Mouse (Mus musculus): ENCODE data around the gene Fbxo30. TPM values are rescaled to one million over a fixed set of nuclear protein-coding genes. Genes with fewer than 3 reads are reported as not detected.
"Not testable (repeated sequence)": the region's sequence is repeated elsewhere in the genome, so short reads cannot be mapped to it uniquely, and the experiment has no call there.

The Fbxo30 gene
- 26.3 and 30.0 TPM in 2 replicates for total RNA-seq (2017)

DNA sequence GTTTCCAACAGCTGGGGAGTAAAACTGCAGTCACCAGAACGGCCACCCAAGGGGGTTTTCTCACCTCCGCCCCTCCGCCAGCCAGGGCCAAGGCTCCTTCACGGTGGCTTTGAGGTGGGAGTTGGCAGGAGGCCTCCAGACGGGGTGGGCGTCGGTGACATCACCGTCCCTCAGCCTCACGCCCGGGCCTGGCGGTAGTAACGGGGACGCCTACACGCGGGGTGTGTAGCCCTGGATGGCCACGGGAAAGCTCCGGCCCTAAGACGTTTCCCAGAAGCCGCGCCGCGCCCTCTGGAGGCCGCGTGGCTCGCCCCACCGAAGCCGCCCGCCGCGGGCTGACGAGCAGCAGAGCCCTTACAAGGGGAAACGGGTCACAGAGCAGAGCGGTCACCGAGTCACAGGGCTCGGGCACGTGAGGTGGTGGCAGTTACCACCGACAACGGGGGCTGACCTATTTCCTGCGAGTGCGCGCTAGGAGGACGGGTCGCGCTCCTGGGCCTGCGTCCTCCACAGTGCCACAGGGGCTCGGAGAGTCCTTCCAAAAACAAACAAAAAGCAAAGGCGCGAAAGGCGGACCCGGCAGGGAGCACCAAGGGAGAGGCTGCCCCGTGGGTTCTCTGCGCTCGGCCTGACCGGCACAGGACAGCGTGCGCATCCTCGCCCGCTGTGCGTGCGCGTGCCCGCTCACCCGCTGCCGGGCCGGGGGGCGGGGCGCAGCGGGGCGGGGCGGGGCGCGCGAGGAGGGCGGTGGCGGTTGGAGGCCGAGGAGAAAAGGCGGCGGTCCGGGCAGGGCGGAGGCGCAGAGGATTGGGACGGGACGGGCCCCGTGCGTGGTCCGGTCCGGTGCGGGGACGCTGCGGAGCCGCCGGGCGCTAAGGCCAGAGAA lies at the start of gene Fbxo30:
Fbxo30 (plus strand) TSS at position 753 of the 886 bp plus-strand sequence.
- peak; percentile 92 to 96 for ATAC-seq (replicated peaks in 1 of 2; ENCODE audit: insufficient read depth in 1 of 2, low FRiP score in 2 of 2, low TSS enrichment in 1 of 2, low read depth in 1 of 2, poor library complexity in 2 of 2, severe bottlenecking in 2 of 2)

DNA sequence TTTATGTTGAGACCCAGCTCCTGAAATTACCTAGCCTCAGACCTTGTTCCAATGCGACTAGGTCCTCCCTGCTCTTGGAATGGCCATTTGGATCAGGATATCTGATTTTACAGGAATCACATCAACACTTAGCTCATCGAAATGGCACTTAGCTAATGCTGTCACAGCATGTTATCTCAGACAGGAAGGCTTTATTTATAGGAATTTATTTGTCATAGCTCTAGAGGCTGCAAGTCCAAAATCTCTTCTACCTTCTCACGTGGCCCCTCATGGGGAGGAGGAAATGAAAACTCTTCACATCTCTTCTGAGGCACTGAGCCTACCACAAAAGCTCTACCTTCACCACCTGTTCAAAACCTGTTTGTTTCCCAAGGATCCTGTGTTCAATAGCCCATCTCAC lies 47.9 kb upstream of the Fbxo30 start:
- no peak for ATAC-seq (replicated peaks in 1 of 2; ENCODE audit: insufficient read depth in 1 of 2, low FRiP score in 2 of 2, low TSS enrichment in 1 of 2, low read depth in 1 of 2, poor library complexity in 2 of 2, severe bottlenecking in 2 of 2)

DNA sequence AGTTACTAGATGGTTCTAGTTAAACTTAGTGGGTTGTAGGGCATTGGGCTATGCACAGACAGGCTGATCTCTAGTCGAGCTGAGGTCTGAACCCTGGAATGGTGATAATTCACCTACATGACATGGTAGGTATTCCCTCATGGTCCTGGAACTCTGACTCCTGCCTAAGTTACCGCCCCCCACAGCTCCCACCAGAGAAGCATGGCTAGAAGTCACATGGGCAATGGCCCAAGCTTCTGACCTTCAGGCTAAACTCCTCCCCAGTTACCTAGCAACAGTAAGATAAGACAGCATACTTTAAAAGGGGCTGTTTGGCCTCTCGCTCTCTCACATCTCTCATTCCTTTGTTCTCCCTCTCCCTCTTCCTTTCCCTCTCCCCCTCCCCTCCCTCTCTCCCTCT lies 38.1 kb upstream of the Fbxo30 start:
- not testable (repeated sequence) for ATAC-seq (replicated peaks in 1 of 2; ENCODE audit: insufficient read depth in 1 of 2, low FRiP score in 2 of 2, low TSS enrichment in 1 of 2, low read depth in 1 of 2, poor library complexity in 2 of 2, severe bottlenecking in 2 of 2)

DNA sequence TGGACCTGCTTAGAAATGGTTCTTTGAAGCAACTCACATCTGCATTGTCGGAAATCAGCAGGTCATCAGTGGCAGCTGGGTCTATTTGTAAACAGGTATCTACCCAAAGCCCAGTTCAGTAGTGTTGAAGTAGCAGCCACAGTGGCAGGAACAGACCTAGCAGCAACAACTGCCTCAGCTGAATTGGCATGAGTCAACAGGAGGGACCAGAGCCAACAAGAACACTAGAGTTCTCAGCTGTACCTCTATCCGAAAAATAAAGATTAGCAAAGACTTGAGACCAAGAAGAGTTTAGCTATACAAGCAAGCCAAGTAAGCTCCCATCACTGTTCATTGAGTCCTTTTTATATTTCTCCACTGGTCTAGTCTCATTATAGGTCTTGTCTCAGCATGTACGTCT lies 32.9 kb upstream of the Fbxo30 start:
- ATAC-seq (replicated peaks in 1 of 2; ENCODE audit: insufficient read depth in 1 of 2, low FRiP score in 2 of 2, low TSS enrichment in 1 of 2, low read depth in 1 of 2, poor library complexity in 2 of 2, severe bottlenecking in 2 of 2): no peak

DNA sequence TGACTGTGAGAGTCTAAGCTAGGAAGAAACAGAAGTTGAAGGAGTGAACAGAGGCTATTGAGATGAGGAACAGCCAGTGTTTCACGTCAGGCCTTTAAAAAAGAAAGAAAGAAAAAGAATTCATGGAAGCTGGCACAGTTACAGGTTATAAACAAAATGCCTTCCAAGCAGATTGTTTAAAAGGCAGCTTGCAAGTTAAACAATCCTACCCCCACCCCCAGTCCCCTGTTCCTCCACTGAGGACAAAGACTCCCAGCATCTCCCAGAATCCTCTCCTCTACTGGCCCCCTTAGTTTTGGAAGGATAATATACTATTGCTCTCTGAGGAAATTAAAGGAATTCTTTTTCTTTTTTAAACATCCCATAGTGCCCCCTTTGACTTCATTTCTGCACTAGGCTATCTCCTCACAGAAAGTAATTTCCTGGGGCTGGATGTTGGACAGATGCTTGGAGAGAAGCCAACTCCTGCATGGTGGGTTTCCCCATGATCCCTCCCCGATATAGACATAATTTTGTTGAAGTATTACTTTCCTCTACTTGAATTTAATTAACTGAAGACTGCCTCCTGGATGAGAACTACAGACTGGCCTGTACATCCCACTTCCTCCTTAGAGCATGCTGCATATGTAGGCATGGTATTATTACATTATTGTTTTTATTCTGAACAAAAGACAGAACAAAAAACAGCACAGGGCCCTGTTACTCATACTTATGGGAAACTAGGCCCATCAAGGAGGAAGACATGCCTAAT lies 30.7 kb upstream of the Fbxo30 start:
- no peak for ATAC-seq (replicated peaks in 1 of 2; ENCODE audit: insufficient read depth in 1 of 2, low FRiP score in 2 of 2, low TSS enrichment in 1 of 2, low read depth in 1 of 2, poor library complexity in 2 of 2, severe bottlenecking in 2 of 2)

DNA sequence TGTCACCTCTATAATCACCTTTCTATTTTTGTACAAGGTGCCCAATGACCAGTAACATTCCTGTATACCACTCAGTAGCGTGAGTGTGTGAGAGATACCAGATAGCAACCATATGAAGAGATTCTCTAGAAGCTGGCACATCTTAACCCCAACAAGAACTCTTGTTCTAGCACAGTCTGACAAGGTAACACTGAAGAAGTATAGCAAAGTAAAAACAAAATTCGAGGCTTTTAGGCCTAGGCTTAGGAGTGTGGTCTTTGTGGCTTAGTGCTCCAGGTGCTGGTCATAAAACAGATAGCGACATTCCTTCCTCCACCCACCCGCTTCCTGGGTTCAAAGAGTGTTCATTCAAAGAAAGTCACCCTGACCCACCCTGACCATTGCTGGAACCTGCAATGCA lies 27.5 kb upstream of the Fbxo30 start:
- not testable (repeated sequence) for ATAC-seq (replicated peaks in 1 of 2; ENCODE audit: insufficient read depth in 1 of 2, low FRiP score in 2 of 2, low TSS enrichment in 1 of 2, low read depth in 1 of 2, poor library complexity in 2 of 2, severe bottlenecking in 2 of 2)

DNA sequence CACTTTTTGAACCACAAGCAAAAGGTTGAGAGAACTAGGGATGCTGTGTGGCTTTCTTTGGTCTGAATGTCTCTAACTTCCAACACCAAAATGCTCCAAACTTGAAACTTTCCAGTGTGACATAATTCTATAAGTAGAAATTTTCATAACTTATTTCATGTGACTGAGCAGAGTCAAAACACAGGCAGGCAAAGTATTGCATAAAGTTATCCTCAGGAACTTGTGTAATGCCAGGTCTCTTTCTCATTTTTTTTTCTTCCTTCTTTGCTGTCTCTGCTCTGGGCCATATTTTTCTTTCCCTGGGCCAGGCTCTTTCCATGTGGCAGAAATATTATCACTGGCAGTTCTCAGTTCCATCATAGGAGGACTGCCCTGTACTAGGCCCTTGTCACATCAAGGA lies 21.0 kb upstream of the Fbxo30 start:
- ATAC-seq (replicated peaks in 1 of 2; ENCODE audit: insufficient read depth in 1 of 2, low FRiP score in 2 of 2, low TSS enrichment in 1 of 2, low read depth in 1 of 2, poor library complexity in 2 of 2, severe bottlenecking in 2 of 2): peak in 1 of 2 experiments; percentile 17; a peak in 1 of 4 replicates

DNA sequence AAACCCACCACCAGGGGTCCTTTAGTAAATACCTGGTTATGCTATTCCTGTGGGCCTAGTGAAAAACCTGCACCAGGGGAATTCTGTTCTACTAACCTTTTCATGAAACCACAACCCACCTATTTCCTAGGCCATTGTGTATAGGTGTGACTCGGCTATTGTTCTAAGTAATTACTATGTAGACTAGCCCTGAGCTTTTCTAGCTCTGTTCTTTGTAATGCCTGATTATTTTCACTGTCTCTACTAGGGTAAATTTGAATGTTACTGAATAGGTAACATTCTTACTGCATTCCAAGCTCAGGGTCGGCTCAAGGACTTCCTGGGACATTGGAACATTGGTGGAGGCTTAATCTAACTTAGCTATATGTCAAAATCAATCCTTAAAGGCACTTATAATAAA lies 18.8 kb upstream of the Fbxo30 start:
- ATAC-seq (replicated peaks in 1 of 2; ENCODE audit: insufficient read depth in 1 of 2, low FRiP score in 2 of 2, low TSS enrichment in 1 of 2, low read depth in 1 of 2, poor library complexity in 2 of 2, severe bottlenecking in 2 of 2): not testable (repeated sequence)

DNA sequence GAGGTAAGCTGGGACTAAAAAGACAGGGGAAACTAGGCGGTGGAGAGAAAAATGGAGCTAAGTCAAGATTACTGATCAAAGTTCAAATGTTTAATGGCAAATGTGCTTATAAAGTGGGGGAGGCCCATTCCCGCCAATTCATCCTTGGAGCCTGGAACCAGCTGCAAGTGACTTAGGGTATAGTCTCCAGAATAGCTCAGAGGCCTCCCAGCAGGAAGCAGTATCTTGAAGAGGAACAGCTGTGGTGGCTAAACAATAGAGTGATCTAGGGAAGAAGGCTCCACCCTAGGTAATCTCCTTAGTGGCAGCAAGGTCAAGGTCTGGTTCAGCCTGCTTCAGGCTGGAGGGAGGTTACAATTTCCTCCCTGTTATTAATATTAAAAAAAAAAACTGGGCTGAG lies 17.3 kb upstream of the Fbxo30 start:
- ATAC-seq (replicated peaks in 1 of 2; ENCODE audit: insufficient read depth in 1 of 2, low FRiP score in 2 of 2, low TSS enrichment in 1 of 2, low read depth in 1 of 2, poor library complexity in 2 of 2, severe bottlenecking in 2 of 2): not testable (repeated sequence)

DNA sequence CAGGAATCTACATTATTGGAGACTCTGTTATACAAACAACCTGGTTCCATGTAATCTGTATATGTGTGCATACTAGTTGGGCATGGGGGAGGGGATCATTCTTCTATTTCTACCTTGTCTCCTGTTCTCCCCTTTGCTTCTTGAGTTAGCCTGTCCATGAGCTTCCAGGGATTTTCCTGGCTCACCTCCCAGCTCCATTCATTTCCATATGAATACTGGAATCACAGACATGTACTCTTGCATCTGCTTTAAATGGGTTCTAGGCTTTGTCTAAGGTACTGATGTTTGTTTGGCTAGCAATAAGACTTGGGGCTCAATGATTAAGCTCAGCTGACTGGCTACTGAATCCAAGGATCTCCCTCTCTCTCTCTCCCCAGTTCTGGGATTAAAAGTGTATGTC lies 12.0 kb upstream of the Fbxo30 start:
- no peak for ATAC-seq (replicated peaks in 1 of 2; ENCODE audit: insufficient read depth in 1 of 2, low FRiP score in 2 of 2, low TSS enrichment in 1 of 2, low read depth in 1 of 2, poor library complexity in 2 of 2, severe bottlenecking in 2 of 2)

DNA sequence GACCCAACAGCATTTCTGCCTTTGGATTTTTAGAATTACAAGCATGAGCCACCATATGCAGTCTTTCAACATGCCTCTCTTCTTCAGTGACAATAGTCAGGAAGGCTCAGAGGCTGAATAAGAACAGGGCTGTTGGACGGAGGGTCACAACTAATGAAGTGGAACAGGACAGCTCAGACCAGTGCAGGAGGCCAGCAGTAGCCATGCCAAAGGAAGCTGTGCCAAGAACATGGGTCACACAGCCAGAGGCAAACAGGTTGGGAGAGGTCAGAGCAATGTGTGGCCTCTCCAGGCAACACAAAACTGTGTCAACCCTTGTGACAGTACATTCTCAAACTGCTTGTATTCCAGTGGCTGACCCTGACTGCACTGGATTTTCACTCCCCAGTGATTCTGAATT lies 6.7 kb upstream of the Fbxo30 start:
- ATAC-seq (replicated peaks in 1 of 2; ENCODE audit: insufficient read depth in 1 of 2, low FRiP score in 2 of 2, low TSS enrichment in 1 of 2, low read depth in 1 of 2, poor library complexity in 2 of 2, severe bottlenecking in 2 of 2): no peak

DNA sequence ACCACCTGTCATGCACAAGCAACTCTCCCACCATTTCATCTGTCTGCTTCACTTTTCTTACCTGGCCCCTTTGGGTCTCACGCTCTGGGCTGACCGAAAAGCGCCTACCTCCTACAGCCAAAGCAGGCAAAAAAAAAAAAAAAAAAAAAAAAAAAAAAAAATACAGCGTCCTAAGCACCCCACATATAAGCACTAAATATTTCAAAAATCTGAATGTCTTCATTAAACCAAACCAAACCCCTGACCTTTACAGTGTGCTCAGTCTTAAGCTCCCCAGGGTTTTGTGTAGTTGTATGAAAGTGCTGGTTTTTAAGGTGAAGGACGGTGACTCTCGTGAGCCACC lies 924 bp upstream of the Fbxo30 start:
- no peak for ATAC-seq (replicated peaks in 1 of 2; ENCODE audit: insufficient read depth in 1 of 2, low FRiP score in 2 of 2, low TSS enrichment in 1 of 2, low read depth in 1 of 2, poor library complexity in 2 of 2, severe bottlenecking in 2 of 2)

DNA sequence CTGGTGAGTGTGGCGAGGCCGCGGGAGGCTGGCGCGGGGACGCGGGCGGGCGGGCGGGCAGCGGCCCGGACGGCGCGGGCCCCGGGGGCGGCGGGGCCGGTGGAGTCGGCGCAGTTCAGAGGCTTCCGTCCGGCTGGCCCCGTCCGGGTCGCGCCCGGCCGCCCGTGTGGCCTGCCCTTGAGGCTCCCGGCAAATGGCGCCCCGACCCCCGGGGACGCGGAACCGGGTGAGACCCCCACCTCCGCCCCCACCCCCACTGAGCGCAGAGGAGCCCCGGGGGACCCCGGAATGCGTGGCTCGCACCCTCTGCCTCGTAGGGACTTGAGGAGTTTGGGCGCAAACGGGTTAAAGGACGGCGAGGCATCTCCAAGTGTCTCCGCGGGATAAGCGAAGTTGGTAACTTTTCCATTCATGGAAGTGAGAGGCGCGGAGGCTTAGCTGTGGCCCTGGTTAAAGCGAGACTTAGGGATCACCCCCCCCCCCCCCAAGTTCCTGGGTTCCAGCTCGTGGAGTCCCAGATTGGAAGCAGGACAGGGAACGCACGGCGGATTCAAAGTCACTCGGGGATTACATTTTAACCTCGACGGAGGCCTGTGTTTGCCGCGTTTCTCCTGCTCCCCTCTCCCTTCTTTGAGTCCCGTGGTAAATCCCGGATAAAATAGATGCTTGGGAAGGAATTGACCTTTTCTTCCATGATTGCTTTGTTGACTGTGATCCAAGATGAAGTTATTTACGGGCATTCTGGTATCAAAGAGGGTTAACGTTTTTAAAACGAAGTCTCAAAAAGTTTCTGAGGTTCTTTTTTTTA lies 572 bp downstream of the Fbxo30 start:
- ATAC-seq (replicated peaks in 1 of 2; ENCODE audit: insufficient read depth in 1 of 2, low FRiP score in 2 of 2, low TSS enrichment in 1 of 2, low read depth in 1 of 2, poor library complexity in 2 of 2, severe bottlenecking in 2 of 2): no peak

DNA sequence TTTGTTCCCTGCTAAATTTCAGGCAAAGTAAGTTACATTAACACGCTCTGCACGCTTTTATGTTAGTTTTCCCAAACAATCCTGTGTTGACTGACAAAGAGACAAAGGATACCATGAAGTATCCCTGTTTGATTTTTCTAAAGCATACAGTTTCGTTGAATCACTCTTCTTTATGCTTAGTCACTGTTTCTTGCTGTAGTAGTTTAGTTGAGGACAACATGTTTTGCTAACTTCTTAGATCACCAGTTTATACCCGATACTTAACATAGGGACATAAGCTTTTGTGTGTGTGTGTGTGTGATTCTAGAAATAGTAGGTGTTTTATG lies 1.1 kb downstream of the Fbxo30 start:
- ATAC-seq (replicated peaks in 1 of 2; ENCODE audit: insufficient read depth in 1 of 2, low FRiP score in 2 of 2, low TSS enrichment in 1 of 2, low read depth in 1 of 2, poor library complexity in 2 of 2, severe bottlenecking in 2 of 2): no peak

DNA sequence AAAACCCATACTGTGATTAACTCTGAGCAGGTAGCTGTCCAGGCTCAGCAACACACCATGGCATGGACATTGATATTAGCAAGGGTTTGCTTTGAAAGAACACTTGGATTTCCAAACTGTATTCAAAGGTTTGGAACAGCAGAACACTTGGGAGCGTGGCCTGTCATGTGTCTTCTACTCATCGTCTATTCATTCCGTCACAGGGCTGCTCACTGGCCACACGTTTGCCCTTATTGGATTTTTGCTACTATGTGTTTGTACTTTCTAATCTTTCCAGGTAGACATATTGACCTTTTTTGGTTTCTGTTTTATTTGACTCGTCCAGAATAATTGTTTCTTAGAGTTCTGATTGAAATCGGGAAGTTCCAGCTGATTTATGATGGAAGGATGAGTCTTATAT lies 17.3 kb downstream of the Fbxo30 start:
- ATAC-seq (replicated peaks in 1 of 2; ENCODE audit: insufficient read depth in 1 of 2, low FRiP score in 2 of 2, low TSS enrichment in 1 of 2, low read depth in 1 of 2, poor library complexity in 2 of 2, severe bottlenecking in 2 of 2): no peak

DNA sequence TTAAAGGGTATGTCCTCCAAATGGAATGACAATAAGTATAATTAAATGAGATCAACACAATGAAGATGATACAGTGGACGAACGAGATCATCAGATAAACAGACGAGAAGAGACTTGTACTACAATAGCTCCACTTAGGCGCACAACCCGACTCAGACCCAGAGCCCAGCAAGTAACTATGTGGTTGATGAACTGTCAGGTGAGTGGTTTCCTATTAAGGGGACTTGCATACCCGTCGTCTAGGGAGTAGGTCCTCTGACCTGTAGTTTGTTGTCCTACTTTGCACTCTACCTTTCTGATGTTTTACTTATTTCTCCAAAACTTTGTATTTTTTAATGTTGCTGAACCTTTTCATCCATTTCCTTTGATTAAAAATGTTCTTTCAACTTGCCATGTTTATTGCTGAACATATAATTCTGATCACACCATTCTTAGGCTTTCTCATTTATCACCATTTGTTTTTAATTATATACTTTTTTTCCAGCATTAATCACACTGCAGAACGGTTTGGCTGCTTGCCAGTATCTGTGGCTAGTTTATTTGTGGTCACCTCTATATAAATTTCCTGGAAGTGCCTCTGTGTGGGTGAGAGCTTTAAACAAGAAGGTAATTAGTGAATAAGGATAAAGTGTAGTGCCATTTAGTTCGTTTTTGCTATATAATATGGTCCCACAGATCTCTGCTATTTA lies 24.4 kb downstream of the Fbxo30 start:
- ATAC-seq (replicated peaks in 1 of 2; ENCODE audit: insufficient read depth in 1 of 2, low FRiP score in 2 of 2, low TSS enrichment in 1 of 2, low read depth in 1 of 2, poor library complexity in 2 of 2, severe bottlenecking in 2 of 2): no peak

DNA sequence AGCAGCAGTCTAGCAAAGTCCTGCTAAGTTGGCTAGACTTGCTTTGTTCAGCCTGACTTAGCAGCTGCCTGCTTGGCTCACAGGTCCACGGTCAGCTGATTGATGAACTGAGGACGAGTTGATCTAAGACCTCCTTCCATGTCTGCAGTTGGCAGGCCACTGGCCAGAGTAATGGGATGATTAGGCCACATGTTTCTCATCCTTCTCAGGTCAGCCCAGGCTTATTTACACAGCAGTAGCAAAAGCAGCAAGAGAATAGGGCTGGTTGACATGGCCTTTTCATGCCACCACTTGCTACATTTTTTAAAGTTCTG lies 24.9 kb downstream of the Fbxo30 start:
- no peak for ATAC-seq (replicated peaks in 1 of 2; ENCODE audit: insufficient read depth in 1 of 2, low FRiP score in 2 of 2, low TSS enrichment in 1 of 2, low read depth in 1 of 2, poor library complexity in 2 of 2, severe bottlenecking in 2 of 2)

DNA sequence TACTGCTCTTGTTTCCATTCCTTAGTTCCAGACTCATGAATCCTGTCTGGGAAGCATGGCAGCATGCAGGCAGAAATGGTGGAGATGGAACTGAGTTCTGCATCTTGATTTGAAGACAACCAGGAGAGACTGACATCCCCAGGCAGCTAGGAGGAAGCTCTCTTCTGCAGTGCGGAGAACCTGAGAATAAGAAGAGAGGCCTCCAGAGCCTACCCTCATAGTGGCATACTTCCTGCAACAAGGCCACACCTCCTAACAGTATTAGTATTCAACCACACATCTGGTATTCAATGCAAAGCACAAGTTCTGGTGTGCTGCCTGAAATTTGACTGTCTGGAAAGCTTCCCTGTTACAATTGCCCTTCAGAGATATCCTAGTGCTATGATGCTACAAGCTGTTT lies 28.7 kb downstream of the Fbxo30 start:
- ATAC-seq (replicated peaks in 1 of 2; ENCODE audit: insufficient read depth in 1 of 2, low FRiP score in 2 of 2, low TSS enrichment in 1 of 2, low read depth in 1 of 2, poor library complexity in 2 of 2, severe bottlenecking in 2 of 2): 0 out of 4 replicates have a peak, but pooled peaks of 1 of the 2 experiments have one; percentile 22

All from hematopoietic stem cell, adult 5-6 weeks (primary cell).